Mouse (Mus musculus) CD4-positive, CD25-positive, alpha-beta regulatory T cell, adult 2 months (primary cell): ENCODE measurements around the gene Jph4.

Experiments used
- DNase-seq: peaks from one replicate; pipeline ENCODE4 v3.0.0-alpha.2; 2012; ENCODE audit warnings: low read depth, low spot score

Jph4 gene

GRCm38 (mm10) chr14:55064481-55065370 is 52.0 kb downstream of the Jph4 start:
- no peak for DNase-seq

GRCm38 (mm10) chr14:55063581-55064381 is 53.0 kb downstream of the Jph4 start:
- DNase-seq = no peak

GRCm38 (mm10) chr14:55063117-55063516 is 53.6 kb downstream of the Jph4 start:
- no peak for DNase-seq

GRCm38 (mm10) chr14:55062626-55063025 is 54.1 kb downstream of the Jph4 start:
- peak; percentile 55 for DNase-seq

- no peak for DNase-seq
These were observed 54.9 kb downstream of the Jph4 start for GRCm38 (mm10) chr14:55061845-55062244.

GRCm38 (mm10) chr14:55059931-55060330 is 56.8 kb downstream of the Jph4 start:
- DNase-seq = no peak

GRCm38 (mm10) chr14:55059009-55059408 is 57.7 kb downstream of the Jph4 start:
- no peak for DNase-seq
